Mouse (Mus musculus): ENCODE results near the gene Hsd11b2.

GRCm38 (mm10) chr8:105573427-105573826 lies 54.9 kb downstream of the Hsd11b2 start:
- TF ChIP-seq POLR2A (IDR thresholded peaks at IDR 0.05; ENCODE audit: insufficient read depth, low read length) (no peak), CTCF (IDR thresholded peaks at IDR 0.05; ENCODE audit: low read depth, low read length) (no peak)

All from ES-Bruce4 (cell line).